In genomic region chr1:138174705-138175492, GRCm38 (mm10) we compare ENCODE assay signal across 12 mouse cellular contexts. TPM values are rescaled to one million over a fixed set of nuclear protein-coding genes. Genes with fewer than 3 reads are reported as not detected.
DNase-seq lines count a peak whose midpoint lies in the region; ATAC-seq and TF ChIP-seq lines count a peak whose summit lies in the region.
"Had no signal": no experiment of that assay in that cellular context is flagged by ENCODE, and none has a peak within 500 bp of the region (broad histone marks: within the 10 kb centered on the region; RNA-seq: fewer than 3 reads in every experiment).

No protein-coding gene starts in this region.

- WGBS in bone marrow, adult 2 months = 2% methylated on average over 9 of the region's 9 CpGs
- 21% methylated on average over 9 of the region's 9 CpGs for WGBS in liver, embryonic 15.5 days (ENCODE audit: insufficient replicate concordance)
- 70% methylated on average over 9 of the region's 9 CpGs for WGBS in stomach, postnatal 0 days

- no peaks in the 10 kb centered on the region for H3K36me3 ChIP-seq in liver, embryonic 15.5 days (replicated peaks)
- no peaks in the 10 kb centered on the region for H3K36me3 ChIP-seq in stomach, postnatal 0 days (ENCODE audit: control insufficient read depth, insufficient read depth, low read length)
- H3K36me3 ChIP-seq: limb, embryonic 15.5 days had no signal

- TF ChIP-seq POLR2A in bone marrow, adult 2 months (IDR thresholded peaks at IDR 0.05; ENCODE audit: borderline replicate concordance, control insufficient read depth, low read depth, low read length) = no peak

- H3K9me3 ChIP-seq in liver, embryonic 15.5 days (replicated peaks) = no peaks in the 10 kb centered on the region
- H3K9me3 ChIP-seq in stomach, postnatal 0 days (ENCODE audit: control insufficient read depth, low read length) = no peaks in the 10 kb centered on the region
- H3K9me3 ChIP-seq: limb, embryonic 15.5 days had no signal

- DNase-seq in spleen, postnatal 36 days (ENCODE audit: low spot score in 2 of 2) = peak; percentile 61 to 74
- no peak for DNase-seq in spleen, adult 12 weeks (ENCODE audit: low spot score)
- DNase-seq in stomach, postnatal 0 days (ENCODE audit: low spot score) = no peak
- no peak for DNase-seq in frontal cortex, postnatal 14 days (ENCODE audit: low spot score in 2 of 2)
- no peak for DNase-seq in left cerebral cortex, adult 18-20 months (ENCODE audit: low spot score in 2 of 2)

- H3K4me2 ChIP-seq in liver, embryonic 15.5 days = peak overlapping the region; percentile 23; the same call in 1 of the 2 replicates
- H3K4me2 ChIP-seq in stomach, postnatal 0 days (replicated peaks; ENCODE audit: low read depth) = no peak overlapping the region
- H3K4me2 ChIP-seq: limb, embryonic 15.5 days had no signal

- TF ChIP-seq EP300 in stomach, postnatal 0 days (optimal IDR thresholded peaks at IDR 0.05) = no peak

- no peak for TF ChIP-seq CTCF in bone marrow, adult 2 months (IDR thresholded peaks at IDR 0.05; ENCODE audit: control insufficient read depth, insufficient read depth, low read length)
- TF ChIP-seq CTCF in stomach, postnatal 0 days (IDR thresholded peaks at IDR 0.05; ENCODE audit: low read depth) = no peak

- H3K4me3 ChIP-seq in bone marrow, adult 2 months (replicated peaks; ENCODE audit: control insufficient read depth, low read depth, low read length) = peak overlapping the region; percentile 61
- H3K4me3 ChIP-seq in liver, embryonic 15.5 days (replicated peaks) = peak overlapping the region; percentile 37
- H3K4me3 ChIP-seq in stomach, postnatal 0 days (ENCODE audit: low read depth, low read length) = no peak overlapping the region
- H3K4me3 ChIP-seq: layer of hippocampus, adult 2 months; limb, embryonic 15.5 days; myocyte had no signal

- H3K4me1 ChIP-seq in bone marrow, adult 2 months (ENCODE audit: control insufficient read depth, insufficient read depth, low read length) = no peaks in the 10 kb centered on the region; the same call in 1 of the 2 replicates
- no peaks in the 10 kb centered on the region for H3K4me1 ChIP-seq in liver, embryonic 15.5 days (replicated peaks)
- H3K4me1 ChIP-seq in stomach, postnatal 0 days (replicated peaks; ENCODE audit: control insufficient read depth, insufficient read depth) = no peaks in the 10 kb centered on the region
- H3K4me1 ChIP-seq: limb, embryonic 15.5 days had no signal

- no peak for ATAC-seq in liver, embryonic 15.5 days (ENCODE audit: insufficient read depth)
- ATAC-seq in stomach, postnatal 0 days (ENCODE audit: low FRiP score, low TSS enrichment) = peak; percentile 54; the same call in 1 of the 2 replicates
- ATAC-seq: hindbrain, postnatal 0 days; Patski had no signal

- no peaks in the 10 kb centered on the region for H3K27me3 ChIP-seq in liver, embryonic 15.5 days
- no peaks in the 10 kb centered on the region for H3K27me3 ChIP-seq in stomach, postnatal 0 days (ENCODE audit: control insufficient read depth, insufficient read depth, low read length)
- H3K27me3 ChIP-seq: limb, embryonic 15.5 days had no signal

- peak overlapping the region; percentile 56; the same call in 1 of the 2 replicates for H3K27ac ChIP-seq in bone marrow, adult 2 months (ENCODE audit: control insufficient read depth, insufficient read depth, low read depth, low read length, poor library complexity)
- H3K27ac ChIP-seq in liver, embryonic 15.5 days (replicated peaks) = 0 out of 2 replicates have a peak overlapping the region, but pooled peaks have one; percentile 24
- no peak overlapping the region; the same call in 1 of the 2 replicates for H3K27ac ChIP-seq in stomach, postnatal 0 days (replicated peaks)
- H3K27ac ChIP-seq: hindbrain, postnatal 0 days; layer of hippocampus, adult 2 months; limb, embryonic 15.5 days had no signal

- no peak overlapping the region for H3K9ac ChIP-seq in liver, embryonic 15.5 days
- no peak overlapping the region for H3K9ac ChIP-seq in stomach, postnatal 0 days (ENCODE audit: low read length)
- H3K9ac ChIP-seq: limb, embryonic 15.5 days had no signal

RNA-seq across cellular contexts. Expression of gene Ptprc, which starts 0.6 kb away (rescaled TPM):
- polyA plus RNA-seq in bone marrow, adult 2 months (2011; ENCODE audit: insufficient read depth, insufficient read length, low replicate concordance, missing spikeins) = 38.3 and 75.0 TPM in 2 replicates
- polyA plus RNA-seq in liver, embryonic 15.5 days (2015; fragmentation: Nextera tagmentation; extraction: Ambion mirVana) = 7.8 and 7.9 TPM in 2 replicates
- 1.8 and 2.5 TPM in 2 replicates for polyA plus RNA-seq in stomach, postnatal 0 days (2015; fragmentation: Nextera tagmentation; extraction: Ambion mirVana)
- 1 to 10 TPM; 2.4 to 2.5 TPM for total RNA-seq in left cerebral cortex, adult 18-20 months (2021)
- polyA plus RNA-seq: myocyte had no signal

Comparison
In these comparisons a context has a peak if more than half of its experiments do, and no peak if none do; other contexts are left out.
1. DNase-seq: peak in spleen, postnatal 36 days (2 of 2); none in spleen, adult 12 weeks (single experiment), stomach, postnatal 0 days (single experiment), frontal cortex, postnatal 14 days (0 of 2) and left cerebral cortex, adult 18-20 months (0 of 2).